Mouse (Mus musculus): ENCODE results near the gene Pam.

- TF ChIP-seq POLR2A (IDR thresholded peaks at IDR 0.05; ENCODE audit: control insufficient read depth, extremely low read depth, insufficient read depth, low read length, poor library complexity) (no peak), CTCF (IDR thresholded peaks at IDR 0.05; ENCODE audit: borderline replicate concordance, control insufficient read depth, extremely low read depth, insufficient read depth, low read length, poor library complexity) (no peak)
Observed at GRCm38 (mm10) chr1:97771118-97771517, 324.3 kb downstream of the Pam start.

Data from thymus, adult 2 months (tissue).